Mouse (Mus musculus) spleen, adult 2 months (tissue): Measurements from ENCODE around the gene Pramef6.
"Not testable (repeated sequence)": the region's sequence is repeated elsewhere in the genome, so short reads cannot be mapped to it uniquely, and the experiment has no call there.

Experiments
- CTCF ChIP-seq: fragments of 200-500 bp; IDR thresholded peaks from 2 replicates; pipeline ENCODE4 v1.5.1; 2011; ENCODE audit warnings: mild to moderate bottlenecking, inconsistent platforms; ENCODE audit not compliant: insufficient read depth, insufficient read length, insufficient replicate concordance; ENCODE audit errors: extremely low read depth
- POLR2A ChIP-seq: fragments of 200-500 bp; IDR thresholded peaks from 2 replicates; pipeline ENCODE4 v1.6.1; 2011; ENCODE audit warnings: low read depth, low read length, inconsistent platforms

DNA sequence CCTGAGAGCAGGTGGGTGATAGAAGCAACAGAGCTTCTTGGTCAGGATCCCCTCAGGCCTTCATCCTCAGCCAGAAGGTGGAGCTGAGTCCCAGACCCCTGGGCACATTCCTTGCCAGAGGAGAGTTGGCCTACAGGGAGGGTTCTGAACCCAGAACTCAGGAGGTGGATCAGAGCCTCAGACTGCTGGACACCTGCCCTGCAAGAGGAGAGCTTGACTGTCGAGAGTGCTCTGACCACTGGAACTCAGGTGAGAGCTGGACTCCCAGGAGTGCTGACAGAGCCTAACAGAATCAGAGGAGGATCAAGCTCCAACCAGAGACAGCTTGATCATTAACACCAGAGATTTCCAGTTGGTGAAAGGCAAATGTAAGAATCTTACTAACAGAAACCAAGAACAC is 17.8 kb downstream of the Pramef6 start:
- not testable (repeated sequence) for TF ChIP-seq POLR2A, CTCF
